In genomic region chr19:53461025-53462015, GRCm38 (mm10) we compare ENCODE assay signal across 8 mouse cellular contexts.
DNase-seq lines count a peak whose midpoint lies in the region; ATAC-seq and TF ChIP-seq lines count a peak whose summit lies in the region.

No protein-coding gene starts in this region.

- H3K4me3 ChIP-seq in kidney, postnatal 0 days (replicated peaks; ENCODE audit: low read depth, low read length): no peak overlapping the region

- no peaks in the 10 kb centered on the region for H3K36me3 ChIP-seq in kidney, postnatal 0 days (ENCODE audit: insufficient read depth, low read length)

- H3K27ac ChIP-seq in kidney, postnatal 0 days: no peak overlapping the region

- WGBS in kidney, postnatal 0 days: 53% methylated on average over 17 of the region's 17 CpGs

- H3K9me3 ChIP-seq in kidney, postnatal 0 days (replicated peaks; ENCODE audit: low read length): no peaks in the 10 kb centered on the region

- TF ChIP-seq CTCF in kidney, postnatal 0 days (IDR thresholded peaks at IDR 0.05; ENCODE audit: low read depth): no peak

- no peaks in the 10 kb centered on the region for H3K27me3 ChIP-seq in kidney, postnatal 0 days (ENCODE audit: insufficient read depth, low read length)

- no peak for ATAC-seq in kidney, postnatal 0 days (replicated peaks; ENCODE audit: low FRiP score, low read depth)
- peak; percentile 36 for ATAC-seq in megakaryocyte, adult 5-6 weeks (ENCODE audit: poor library complexity, severe bottlenecking)

- H3K9ac ChIP-seq in kidney, postnatal 0 days (ENCODE audit: low read depth, low read length): no peak overlapping the region

- no peak overlapping the region for H3K4me2 ChIP-seq in kidney, postnatal 0 days (ENCODE audit: low read length)

- DNase-seq in kidney, postnatal 0 days (ENCODE audit: low spot score): peak; percentile 23
- no peak for DNase-seq in kidney, postnatal 25 days
- peak; percentile 64 for DNase-seq in CD4-positive, CD25-positive, alpha-beta regulatory T cell, adult 2 months (ENCODE audit: low read depth, low spot score)
- DNase-seq in ZHBTc4 (ENCODE audit: low read depth, low spot score): peak; percentile 85
- no peak for DNase-seq in embryo, embryonic 11 days
- DNase-seq in urinary bladder, adult 18-20 months (ENCODE audit: low spot score in 2 of 2): no peak
- DNase-seq in gastrocnemius, adult 18-20 months (ENCODE audit: low spot score): no peak

- peaks cover 5% of the 10 kb centered on the region; the same call in 1 of the 2 replicates for H3K4me1 ChIP-seq in kidney, postnatal 0 days (replicated peaks; ENCODE audit: insufficient read depth, low read length)

Comparison
In these comparisons a context has a peak if more than half of its experiments do, and no peak if none do; other contexts are left out.
1. DNase-seq: peak in kidney, postnatal 0 days (single experiment), CD4-positive, CD25-positive, alpha-beta regulatory T cell, adult 2 months (single experiment) and ZHBTc4 (single experiment); none in kidney, postnatal 25 days (0 of 2), embryo, embryonic 11 days (single experiment), urinary bladder, adult 18-20 months (0 of 2) and gastrocnemius, adult 18-20 months (single experiment).